Mouse (Mus musculus): Measurements from ENCODE around the gene Rab3c. TPM values are rescaled to one million over a fixed set of nuclear protein-coding genes. Genes with fewer than 3 reads are reported as not detected.

Gene Rab3c
- polyA plus RNA-seq, 1 experiment from 2014 or later, result 3.1 TPM

DNA sequence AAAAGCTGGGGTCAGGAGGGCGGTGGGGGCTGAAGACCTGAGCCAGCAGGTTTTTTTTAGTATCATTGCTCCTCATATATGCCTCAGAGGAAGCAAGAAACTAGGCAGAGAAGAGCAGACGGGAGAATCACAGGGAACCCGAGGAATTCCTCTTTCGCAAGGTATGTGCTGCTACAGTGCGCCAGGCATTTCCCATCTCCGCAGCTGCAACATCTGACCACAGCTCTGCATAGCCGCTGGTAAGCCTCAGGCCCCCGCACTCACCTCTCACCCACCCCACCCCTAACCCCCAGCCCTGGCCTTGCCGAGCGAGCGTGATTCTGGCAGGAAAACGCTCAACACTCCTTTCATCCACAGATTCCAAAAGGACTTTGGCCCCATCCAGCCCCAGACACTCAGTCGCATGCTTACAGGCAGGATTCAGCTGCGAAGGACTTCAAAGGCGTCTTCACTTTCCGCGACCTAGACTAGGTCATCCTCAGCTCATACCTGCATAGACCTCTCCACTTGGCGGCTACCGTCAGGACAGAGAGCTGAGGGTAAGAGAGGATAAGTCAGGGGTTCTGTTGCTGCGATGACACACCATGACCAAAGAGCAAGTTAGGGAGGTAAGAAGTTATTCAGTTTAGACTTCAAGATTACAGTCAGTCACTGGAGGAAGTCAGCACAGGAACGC is 274.6 kb downstream of the Rab3c start:
- 47% methylated on average over 21 of the region's 21 CpGs for WGBS
- no peak overlapping the region for H3K4me2 ChIP-seq (replicated peaks; ENCODE audit: low read depth)
- ATAC-seq (ENCODE audit: low FRiP score, low TSS enrichment), result no peak

More for the DNA sequence above, 274.6 kb downstream of the Rab3c start:
- no peak for DNase-seq (ENCODE audit: low spot score)
- Histone ChIP-seq H3K9ac (ENCODE audit: low read length) (no peak overlapping the region), H3K9me3 (ENCODE audit: control insufficient read depth, low read length) (no peaks in the 10 kb centered on the region), H3K27me3 (ENCODE audit: control insufficient read depth, insufficient read depth, low read length) (no peaks in the 10 kb centered on the region), H3K36me3 (ENCODE audit: control insufficient read depth, insufficient read depth, low read length) (no peaks in the 10 kb centered on the region), H3K4me1 (replicated peaks; ENCODE audit: control insufficient read depth, insufficient read depth) (no peaks in the 10 kb centered on the region), H3K27ac (replicated peaks) (no peak overlapping the region), H3K4me3 (ENCODE audit: low read depth, low read length) (no peak overlapping the region)
- TF ChIP-seq CTCF (IDR thresholded peaks at IDR 0.05; ENCODE audit: low read depth), result no peak
- TF ChIP-seq EP300 (optimal IDR thresholded peaks at IDR 0.05), result no peak

Other genes starting within 250 kb of the Rab3c start
- gene Gapt, start 76.2 kb upstream of the Rab3c start, polyA plus RNA-seq (2015; fragmentation: Nextera tagmentation; extraction: Ambion mirVana), result 0.06 and 0.07 TPM in 2 replicates
- gene Plk2, start 114.0 kb upstream of the Rab3c start, polyA plus RNA-seq (2015; fragmentation: Nextera tagmentation; extraction: Ambion mirVana), result 41.5 and 47.6 TPM in 2 replicates

Measured in stomach, postnatal 0 days (tissue).